Mouse (Mus musculus): ENCODE results near the gene Prss47.

Gene Prss47

GRCm38 (mm10) chr13:65052660-65053059, at the start of gene Prss47:
Prss47 (minus strand) TSS chr13:65052760.
- no peak for DNase-seq (ENCODE audit: low spot score in 2 of 2)

GRCm38 (mm10) chr13:65101232-65101631, 48.7 kb upstream of the Prss47 start:
- DNase-seq (ENCODE audit: low spot score in 2 of 2): no peak

DNA sequence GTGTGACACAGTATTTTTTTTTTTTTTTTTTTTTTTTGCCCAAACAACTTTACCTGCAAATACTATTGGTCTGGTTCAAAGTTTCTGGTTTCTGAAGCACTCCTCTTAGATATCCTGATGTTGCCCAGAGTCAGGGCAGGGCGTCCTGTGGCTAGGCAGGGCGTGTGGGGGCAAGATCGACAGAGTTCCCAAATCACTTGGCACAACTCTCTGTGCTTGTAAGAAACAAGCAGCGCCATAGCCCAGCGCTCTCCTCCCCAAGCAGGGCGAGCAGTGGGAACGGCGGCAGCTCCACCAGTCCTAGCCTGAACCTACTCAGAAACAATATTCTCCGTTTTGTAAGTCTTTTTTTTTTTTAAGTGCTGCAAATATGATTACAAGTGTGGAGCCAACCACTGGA, 48.1 kb upstream of the Prss47 start:
- DNase-seq (ENCODE audit: low spot score in 2 of 2): no peak

- no peak for DNase-seq (ENCODE audit: low spot score in 2 of 2)
Observed at GRCm38 (mm10) chr13:65097018-65097417, 44.5 kb upstream of the Prss47 start.

DNA sequence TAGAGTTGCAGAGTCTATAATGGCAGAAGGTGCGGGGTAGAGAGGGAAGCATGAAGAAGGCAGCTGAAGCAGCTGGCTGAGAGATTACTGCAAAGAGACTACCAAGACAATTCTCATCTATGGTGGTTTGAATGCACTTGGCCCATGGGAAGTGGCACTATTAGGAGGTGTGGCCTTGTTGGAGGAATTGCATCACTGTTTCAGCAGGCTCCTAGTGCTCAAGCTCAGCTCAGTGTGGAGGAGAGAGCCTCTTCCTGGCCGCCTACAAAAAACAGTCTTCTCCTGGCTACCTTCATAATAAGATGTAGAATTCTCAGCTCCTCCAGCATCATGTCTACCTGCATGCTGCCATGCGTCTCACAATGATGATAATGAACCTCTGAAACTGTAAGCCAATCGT, 43.4 kb upstream of the Prss47 start:
- no peak for DNase-seq (ENCODE audit: low spot score in 2 of 2)

GRCm38 (mm10) chr13:65069969-65070368, 17.4 kb upstream of the Prss47 start:
- no peak for DNase-seq (ENCODE audit: low spot score in 2 of 2)

DNA sequence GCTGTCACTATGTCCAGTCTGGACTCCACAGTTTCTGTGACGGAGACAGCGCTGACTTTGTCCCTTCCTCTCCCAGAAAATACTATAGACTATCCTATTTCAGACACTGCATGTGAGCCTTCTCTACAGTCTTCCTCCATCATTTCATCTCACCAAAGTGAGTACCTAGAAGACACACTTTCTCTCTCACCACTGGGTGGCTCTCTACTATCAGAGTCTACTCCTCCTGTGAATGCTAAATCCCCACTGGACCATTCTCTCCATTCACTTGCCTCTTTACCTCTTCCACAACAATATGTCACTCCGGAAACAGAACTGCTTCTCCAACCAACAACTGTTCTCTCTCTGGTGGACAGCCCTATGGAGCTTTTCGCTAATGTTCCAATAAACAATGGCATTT, 17.5 kb downstream of the Prss47 start:
- DNase-seq (ENCODE audit: low spot score in 2 of 2): no peak

DNA sequence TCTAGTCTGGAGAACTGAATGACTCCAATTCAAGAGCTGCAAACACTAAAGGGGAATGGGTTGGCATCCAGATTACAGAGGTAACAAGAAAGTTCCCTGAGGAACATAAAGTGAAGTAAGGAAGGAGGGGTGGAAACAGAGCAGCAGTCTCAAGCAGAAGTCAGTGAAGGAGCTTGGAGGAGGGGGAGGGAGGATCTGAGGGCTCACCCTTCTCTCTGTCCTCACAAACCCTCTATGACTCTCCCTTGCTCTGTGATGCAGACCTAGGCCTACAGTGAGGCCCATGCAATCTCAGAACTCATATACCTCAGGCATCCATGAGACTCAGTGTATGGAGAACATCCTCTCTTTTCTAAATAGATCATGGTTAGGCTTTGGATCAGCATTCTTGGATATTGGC, 19.8 kb downstream of the Prss47 start, which contains the start of gene Spata31d1c:
Spata31d1c (plus strand) TSS at position 301 of the 400 bp plus-strand sequence.
- no peak for DNase-seq (ENCODE audit: low spot score in 2 of 2)

DNA sequence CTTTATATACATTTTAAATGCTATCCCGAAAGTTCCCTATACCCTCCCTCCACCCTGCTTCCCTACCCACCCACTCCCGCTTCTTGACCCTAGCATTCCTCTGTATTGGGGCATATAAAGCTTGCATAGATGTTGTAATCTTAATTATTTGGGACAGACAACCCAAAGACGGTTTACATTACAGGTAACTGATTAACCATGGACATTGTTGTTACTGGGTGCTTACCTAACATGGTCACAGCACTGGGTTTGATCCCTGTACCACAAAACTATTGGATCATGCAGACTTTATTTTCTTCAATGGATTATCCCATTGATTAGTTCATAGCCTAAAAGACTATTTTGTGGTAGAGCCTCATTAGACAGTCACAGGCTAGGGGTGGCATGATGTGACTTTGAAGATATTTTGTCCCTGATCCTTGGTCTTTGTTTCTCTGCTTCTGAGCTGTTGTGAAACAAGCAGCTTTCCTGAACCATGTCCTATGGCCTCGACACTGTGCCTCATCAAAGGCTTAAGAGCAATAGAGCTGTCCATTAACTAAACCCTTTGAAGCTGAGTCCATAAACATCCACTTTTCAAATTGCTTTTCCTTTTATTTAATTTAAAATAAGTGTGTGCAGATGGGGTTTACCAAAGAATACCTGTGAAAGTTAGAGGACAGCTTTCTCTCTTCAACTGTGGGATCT, 41.4 kb downstream of the Prss47 start:
- DNase-seq (ENCODE audit: low spot score in 2 of 2): no peak

DNA sequence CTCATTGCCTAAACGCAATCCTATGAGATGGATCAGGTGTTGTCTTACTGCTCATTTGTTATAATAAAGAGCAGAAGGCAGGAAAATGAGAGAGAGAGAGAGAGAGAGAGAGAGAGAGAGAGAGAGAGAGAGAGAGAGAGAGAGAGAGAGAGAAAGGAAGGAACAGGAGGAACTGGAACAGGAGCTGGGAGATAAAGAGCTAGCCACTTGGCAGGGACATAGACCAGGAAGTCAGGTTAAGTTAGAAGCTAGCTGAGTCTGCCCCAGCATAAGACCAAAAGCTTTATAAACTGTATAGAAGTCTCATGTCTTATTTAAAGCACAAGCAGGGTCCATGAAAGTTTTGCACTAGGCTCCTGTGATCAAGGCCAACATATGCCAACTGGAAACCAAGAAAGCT, 44.6 kb downstream of the Prss47 start:
- no peak for DNase-seq (ENCODE audit: low spot score in 2 of 2)

DNA sequence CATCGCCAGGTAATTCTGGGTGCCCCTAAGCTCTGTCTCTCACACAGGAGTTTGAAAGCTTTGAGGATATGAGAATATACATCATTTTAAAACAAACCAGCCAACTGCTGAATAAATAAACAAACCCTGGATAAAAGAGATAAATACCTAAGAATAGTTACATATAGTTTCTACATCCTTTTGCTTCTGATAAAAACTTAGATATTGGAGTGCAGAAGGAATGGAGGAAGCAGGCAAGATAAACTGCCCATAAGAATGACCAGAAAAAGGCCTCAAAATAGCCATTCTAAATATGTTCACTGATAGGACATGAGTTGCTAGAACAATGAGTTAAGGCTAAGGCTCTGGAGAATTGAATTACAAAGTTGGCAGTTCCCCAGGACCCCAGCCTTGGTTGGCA, 45.8 kb downstream of the Prss47 start:
- DNase-seq (ENCODE audit: low spot score in 2 of 2): no peak

GRCm38 (mm10) chr13:65005414-65005813, 47.1 kb downstream of the Prss47 start:
- no peak for DNase-seq (ENCODE audit: low spot score in 2 of 2)

Measured in frontal cortex, postnatal 25 days (tissue).